Mouse (Mus musculus) hindbrain, embryonic 13.5 days (tissue): Measurements from ENCODE around the gene Mup5. TPM values are rescaled to one million over a fixed set of nuclear protein-coding genes. Genes with fewer than 3 reads are reported as not detected.
A peak's percentile ranks its signal among the peaks of the same experiment; 100 is the strongest.
"Not testable (repeated sequence)": the region's sequence is repeated elsewhere in the genome, so short reads cannot be mapped to it uniquely, and the experiment has no call there.

Experiments
- ATAC-seq: fragments of 200-750 bp; cut with Nextera tagmentation; 2 replicates; pipeline ENCODE4 v1.8.0; 2017; ENCODE audit warnings: moderate TSS enrichment; ENCODE audit not compliant: low FRiP score
- H3K27ac ChIP-seq: fragments of 300-500 bp; sonication (generic); 2 replicates; pipeline ENCODE4 v1.5.1; 2015; ENCODE audit warnings: inconsistent platforms, mild to moderate bottlenecking, moderate library complexity
- H3K27me3 ChIP-seq: fragments of 300-500 bp; sonication (generic); 2 replicates; pipeline ENCODE4 v1.6.1; 2015; ENCODE audit warnings: mild to moderate bottlenecking, inconsistent platforms
- H3K36me3 ChIP-seq: fragments of 300-500 bp; sonication (generic); 2 replicates; pipeline ENCODE4 v1.6.1; 2015; ENCODE audit warnings: mild to moderate bottlenecking, inconsistent platforms
- H3K4me1 ChIP-seq: fragments of 300-500 bp; sonication (generic); replicated peaks from 2 replicates; pipeline ENCODE4 v1.6.1; 2015; ENCODE audit warnings: inconsistent platforms
- H3K4me2 ChIP-seq: fragments of 300-500 bp; sonication (generic); 2 replicates; pipeline ENCODE4 v1.6.1; 2015; ENCODE audit warnings: inconsistent platforms, mild to moderate bottlenecking, moderate library complexity
- H3K4me3 ChIP-seq: fragments of 300-500 bp; sonication (generic); 2 replicates; pipeline ENCODE4 v1.5.1; 2015; ENCODE audit warnings: mild to moderate bottlenecking, inconsistent platforms
- H3K9ac ChIP-seq: fragments of 300-500 bp; sonication (generic); 2 replicates; pipeline ENCODE4 v1.6.1; 2015; ENCODE audit warnings: mild to moderate bottlenecking, inconsistent platforms
- H3K9me3 ChIP-seq: fragments of 300-500 bp; sonication (generic); 2 replicates; pipeline ENCODE4 v1.6.1; 2016; ENCODE audit warnings: inconsistent platforms
- WGBS: fragments of 180-500 bp; shearing (Covaris S2); methylation state at CpG from one replicate; pipeline ENCODE4 v1.1.7; 2015; 5-methylcytosine and 5-hydroxymethylcytosine counted together
- polyA plus RNA-seq: library from polyadenylated mRNA; unstranded; fragments of >200 nt; fragmentation: Nextera tagmentation; extraction: Ambion mirVana; gene quantifications from 2 replicates; pipeline ENCODE4 v1.2.1, GENCODE M21; 2015

Mup5 gene
- polyA plus RNA-seq, result not detected in 2 replicates

- Histone ChIP-seq H3K4me2 (no peak within 1 kb of the TSS), H3K9ac (no peak within 1 kb of the TSS), H3K27ac (no peak within 1 kb of the TSS), H3K27me3 (no peaks in the 10 kb centered on the region), H3K4me1 (no peaks in the 10 kb centered on the region), H3K36me3 (no peaks in the 10 kb centered on the region), H3K4me3 (no peak within 1 kb of the TSS), H3K9me3 (no peaks in the 10 kb centered on the region)
- ATAC-seq, result no peak
- 72% methylated on average over 4 of the region's 4 CpGs for WGBS
Measured at GRCm38 (mm10) chr4:61834952-61835708, at the start of gene Mup5. Gene Mup5 (minus strand): TSS chr4:61835233.

GRCm38 (mm10) chr4:61858160-61858559, 23.1 kb upstream of the Mup5 start:
- 51% methylated on average over 4 of the region's 4 CpGs for WGBS
- ATAC-seq, result no peak

GRCm38 (mm10) chr4:61855831-61856698, 21.0 kb upstream of the Mup5 start:
- Histone ChIP-seq H3K36me3 (no peaks in the 10 kb centered on the region), H3K9ac (no peak overlapping the region), H3K4me2 (no peak overlapping the region), H3K27ac (no peak overlapping the region), H3K27me3 (no peaks in the 10 kb centered on the region), H3K4me3 (no peak overlapping the region), H3K4me1 (no peaks in the 10 kb centered on the region), H3K9me3 (0 out of 2 replicates have a peak, but pooled peaks cover 3% of the 10 kb centered on the region)
- WGBS, result 92% methylated on average over 18 of the region's 18 CpGs
- peak; percentile 46 for ATAC-seq

More at GRCm38 (mm10) chr4:61858160-61858559, 23.1 kb upstream of the Mup5 start:
- no peak overlapping the region for H3K4me3 ChIP-seq
- H3K4me2 ChIP-seq, result no peak overlapping the region
- no peaks in the 10 kb centered on the region for H3K27me3 ChIP-seq
- H3K36me3 ChIP-seq, result no peaks in the 10 kb centered on the region
- no peaks in the 10 kb centered on the region for H3K4me1 ChIP-seq
- no peaks in the 10 kb centered on the region for H3K9me3 ChIP-seq
- no peak overlapping the region for H3K27ac ChIP-seq
- H3K9ac ChIP-seq, result no peak overlapping the region

GRCm38 (mm10) chr4:61855344-61855743, 20.3 kb upstream of the Mup5 start:
- Histone ChIP-seq H3K9me3 (0 out of 2 replicates have a peak, but pooled peaks cover 3% of the 10 kb centered on the region), H3K4me2 (no peak overlapping the region), H3K27me3 (no peaks in the 10 kb centered on the region), H3K4me3 (no peak overlapping the region), H3K27ac (no peak overlapping the region), H3K4me1 (no peaks in the 10 kb centered on the region), H3K36me3 (no peaks in the 10 kb centered on the region), H3K9ac (no peak overlapping the region)
- 90% methylated on average over 6 of the region's 6 CpGs for WGBS
- ATAC-seq, result no peak

- no peak overlapping the region for H3K4me2 ChIP-seq
- WGBS, result 93% methylated on average over 5 of the region's 5 CpGs
- ATAC-seq, result no peak
- no peaks in the 10 kb centered on the region for H3K9me3 ChIP-seq
- H3K36me3 ChIP-seq, result no peaks in the 10 kb centered on the region
- no peak overlapping the region for H3K4me3 ChIP-seq
- no peak overlapping the region for H3K27ac ChIP-seq
- no peak overlapping the region for H3K9ac ChIP-seq
- no peaks in the 10 kb centered on the region for H3K4me1 ChIP-seq
- H3K27me3 ChIP-seq, result no peaks in the 10 kb centered on the region
Measured at GRCm38 (mm10) chr4:61844758-61845455, 9.9 kb upstream of the Mup5 start.

- ATAC-seq, result no peak
- Histone ChIP-seq H3K27ac (no peak overlapping the region), H3K4me3 (no peak overlapping the region), H3K36me3 (no peaks in the 10 kb centered on the region), H3K4me2 (no peak overlapping the region), H3K27me3 (no peaks in the 10 kb centered on the region), H3K4me1 (no peaks in the 10 kb centered on the region), H3K9ac (no peak overlapping the region), H3K9me3 (no peaks in the 10 kb centered on the region)
- WGBS, result 81% methylated on average over 4 of the region's 4 CpGs
Measured at GRCm38 (mm10) chr4:61829211-61829610, 5.8 kb downstream of the Mup5 start.

GRCm38 (mm10) chr4:61823185-61823584, 11.8 kb downstream of the Mup5 start:
- 93% methylated on average over 15 of the region's 15 CpGs for WGBS
- no peak overlapping the region for H3K9ac ChIP-seq
- H3K4me1 ChIP-seq, result no peaks in the 10 kb centered on the region
- H3K9me3 ChIP-seq, result peaks cover 9% of the 10 kb centered on the region
- no peaks in the 10 kb centered on the region for H3K36me3 ChIP-seq
- H3K27me3 ChIP-seq, result no peaks in the 10 kb centered on the region
- ATAC-seq, result no peak
- no peak overlapping the region for H3K4me3 ChIP-seq
- no peak overlapping the region for H3K27ac ChIP-seq
- H3K4me2 ChIP-seq, result no peak overlapping the region

GRCm38 (mm10) chr4:61822541-61822940, 12.5 kb downstream of the Mup5 start:
- not testable (repeated sequence) for H3K36me3 ChIP-seq, H3K4me3 ChIP-seq, H3K27me3 ChIP-seq, H3K9me3 ChIP-seq, H3K27ac ChIP-seq, H3K4me1 ChIP-seq, ATAC-seq, H3K9ac ChIP-seq, H3K4me2 ChIP-seq
- 93% methylated on average over 9 of the region's 9 CpGs for WGBS

GRCm38 (mm10) chr4:61815602-61816001, 19.4 kb downstream of the Mup5 start:
- H3K36me3 ChIP-seq, result no peaks in the 10 kb centered on the region
- ATAC-seq, result no peak

GRCm38 (mm10) chr4:61813435-61813834, 21.6 kb downstream of the Mup5 start:
- ATAC-seq, result no peak
- no peaks in the 10 kb centered on the region for H3K27me3 ChIP-seq
- H3K4me1 ChIP-seq, result no peaks in the 10 kb centered on the region
- H3K4me2 ChIP-seq, result no peak overlapping the region
- H3K9ac ChIP-seq, result no peak overlapping the region
- H3K4me3 ChIP-seq, result no peak overlapping the region
- no peaks in the 10 kb centered on the region for H3K36me3 ChIP-seq
- H3K27ac ChIP-seq, result no peak overlapping the region
- no peaks in the 10 kb centered on the region for H3K9me3 ChIP-seq

More at GRCm38 (mm10) chr4:61815602-61816001, 19.4 kb downstream of the Mup5 start:
- no peak overlapping the region for H3K4me3 ChIP-seq
- H3K9ac ChIP-seq, result no peak overlapping the region
- 81% methylated on average over 2 of the region's 2 CpGs for WGBS
- H3K27ac ChIP-seq, result no peak overlapping the region
- no peaks in the 10 kb centered on the region for H3K4me1 ChIP-seq
- no peak overlapping the region for H3K4me2 ChIP-seq
- no peaks in the 10 kb centered on the region for H3K9me3 ChIP-seq
- H3K27me3 ChIP-seq, result no peaks in the 10 kb centered on the region

- H3K27me3 ChIP-seq, result not testable (repeated sequence)
Measured at GRCm38 (mm10) chr4:61811193-61811592, 23.8 kb downstream of the Mup5 start.

GRCm38 (mm10) chr4:61808926-61809325, 26.1 kb downstream of the Mup5 start:
- H3K9me3 ChIP-seq, H3K36me3 ChIP-seq, H3K27ac ChIP-seq, H3K4me1 ChIP-seq, H3K4me2 ChIP-seq, H3K4me3 ChIP-seq, H3K9ac ChIP-seq, H3K27me3 ChIP-seq, ATAC-seq: not testable (repeated sequence)
- 87% methylated on average over 3 of the region's 3 CpGs for WGBS

More at GRCm38 (mm10) chr4:61811193-61811592, 23.8 kb downstream of the Mup5 start:
- H3K27ac ChIP-seq, H3K4me2 ChIP-seq, H3K9ac ChIP-seq, H3K36me3 ChIP-seq, H3K4me3 ChIP-seq, H3K4me1 ChIP-seq, H3K9me3 ChIP-seq: not testable (repeated sequence)
- 21% methylated on average over 2 of the region's 2 CpGs for WGBS
- peak; percentile 47; the same call in 1 of the 2 replicates for ATAC-seq
